Mouse (Mus musculus): ENCODE results near the gene Snrpd2. TPM values are rescaled to one million over a fixed set of nuclear protein-coding genes. Genes with fewer than 3 reads are reported as not detected.
A peak's percentile ranks its signal among the peaks of the same experiment; 100 is the strongest.

Gene Snrpd2
- polyA plus RNA-seq, 1 experiment from 2014 or later, result 112 TPM

DNA sequence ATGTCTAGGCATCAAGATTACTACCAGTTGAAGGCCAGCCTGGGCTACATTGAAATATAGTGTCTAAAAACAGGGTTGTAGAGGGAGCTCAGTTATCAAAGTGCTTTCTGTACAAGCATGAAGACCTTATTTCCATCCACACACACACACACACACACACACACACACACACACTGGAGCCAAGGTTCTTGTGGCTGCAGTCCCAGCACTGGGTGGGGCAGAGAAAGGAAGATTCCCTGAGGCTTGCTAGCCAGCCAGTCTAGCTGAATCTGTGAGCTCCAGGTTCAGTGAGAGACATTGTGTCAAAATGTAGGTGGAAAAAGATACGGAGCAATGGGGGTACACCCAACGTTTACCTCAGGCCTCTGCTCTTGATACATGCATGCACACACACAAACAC is 34.7 kb downstream of the Snrpd2 start:
- ATAC-seq (replicated peaks), result no peak
- no peak overlapping the region for H3K4me2 ChIP-seq
- H3K9me3 ChIP-seq, result no peaks in the 10 kb centered on the region
- 78% methylated on average over 2 of the region's 2 CpGs for WGBS
- H3K4me3 ChIP-seq, result no peak overlapping the region
- 0 out of 2 replicates have a peak, but pooled peaks cover 10% of the 10 kb centered on the region for H3K36me3 ChIP-seq (replicated peaks)
- H3K4me1 ChIP-seq, result peaks cover 16% of the 10 kb centered on the region
- H3K27ac ChIP-seq, result no peak overlapping the region
- no peak overlapping the region for H3K9ac ChIP-seq
- H3K27me3 ChIP-seq (replicated peaks), result peaks cover 16% of the 10 kb centered on the region

DNA sequence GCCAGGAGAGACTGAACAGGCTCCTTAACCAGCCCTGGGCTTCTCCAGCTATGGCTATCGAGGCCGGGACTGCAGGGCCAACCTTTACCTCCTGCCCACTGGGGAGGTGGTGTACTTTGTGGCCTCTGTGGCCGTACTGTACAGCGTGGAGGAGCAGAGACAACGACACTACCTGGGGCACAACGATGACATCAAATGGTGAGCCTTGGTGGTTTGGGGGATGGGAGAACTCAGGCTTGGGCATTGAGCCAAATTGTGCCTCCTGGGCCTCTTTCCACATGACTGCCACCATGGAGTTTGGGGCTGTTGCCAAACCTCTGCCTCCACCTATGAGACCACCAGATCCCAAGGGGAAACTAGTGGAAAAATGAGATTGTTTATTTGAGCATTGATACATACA is 35.2 kb downstream of the Snrpd2 start:
- ATAC-seq (replicated peaks), result no peak
- Histone ChIP-seq H3K4me1 (peaks cover 11% of the 10 kb centered on the region; the same call in 1 of the 2 replicates), H3K27ac (no peak overlapping the region), H3K4me2 (peak overlapping the region; percentile 4; the same call in 1 of the 2 replicates), H3K4me3 (no peak overlapping the region), H3K9ac (no peak overlapping the region), H3K36me3 (replicated peaks) (0 out of 2 replicates have a peak, but pooled peaks cover 10% of the 10 kb centered on the region), H3K9me3 (no peaks in the 10 kb centered on the region), H3K27me3 (replicated peaks) (peaks cover 11% of the 10 kb centered on the region)
- WGBS, result 46% methylated on average over 6 of the region's 6 CpGs

DNA sequence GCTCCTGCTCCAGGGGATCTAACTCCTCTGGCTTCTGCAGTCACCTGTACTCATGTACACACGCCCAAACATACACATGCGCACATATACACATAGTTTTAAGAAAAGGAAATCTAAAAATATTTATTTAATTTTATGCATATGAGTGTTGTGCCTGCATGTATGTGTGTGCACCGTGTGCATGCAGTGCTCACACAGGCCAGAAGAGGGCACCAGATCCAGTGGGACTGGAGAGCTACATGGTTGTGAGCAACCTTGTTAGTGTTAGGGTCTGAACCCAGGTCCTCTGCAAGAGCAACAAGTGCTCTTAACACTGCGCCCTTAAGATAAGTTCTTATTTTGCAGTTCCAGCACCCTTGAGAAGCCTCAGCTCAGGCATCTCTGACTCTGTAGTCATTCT is 45.2 kb downstream of the Snrpd2 start:
- peaks cover 48% of the 10 kb centered on the region for H3K36me3 ChIP-seq (replicated peaks)
- no peak overlapping the region for H3K9ac ChIP-seq
- H3K4me3 ChIP-seq, result no peak overlapping the region
- 99% methylated on average over 4 of the region's 4 CpGs for WGBS
- no peaks in the 10 kb centered on the region for H3K27me3 ChIP-seq (replicated peaks)
- H3K27ac ChIP-seq, result no peak overlapping the region
- H3K4me1 ChIP-seq, result no peaks in the 10 kb centered on the region
- no peak for ATAC-seq (replicated peaks)
- no peak overlapping the region for H3K4me2 ChIP-seq
- no peaks in the 10 kb centered on the region for H3K9me3 ChIP-seq

GRCm38 (mm10) chr7:19196676-19197075 is 47.2 kb downstream of the Snrpd2 start:
- no peak for ATAC-seq (replicated peaks)
- WGBS, result 68% methylated on average over 6 of the region's 6 CpGs
- H3K4me1 ChIP-seq, result no peaks in the 10 kb centered on the region
- H3K9ac ChIP-seq, result no peak overlapping the region
- H3K4me3 ChIP-seq, result no peak overlapping the region
- no peaks in the 10 kb centered on the region for H3K9me3 ChIP-seq
- H3K27me3 ChIP-seq (replicated peaks), result no peaks in the 10 kb centered on the region
- no peak overlapping the region for H3K4me2 ChIP-seq
- H3K27ac ChIP-seq, result no peak overlapping the region
- peaks cover 48% of the 10 kb centered on the region for H3K36me3 ChIP-seq (replicated peaks)

DNA sequence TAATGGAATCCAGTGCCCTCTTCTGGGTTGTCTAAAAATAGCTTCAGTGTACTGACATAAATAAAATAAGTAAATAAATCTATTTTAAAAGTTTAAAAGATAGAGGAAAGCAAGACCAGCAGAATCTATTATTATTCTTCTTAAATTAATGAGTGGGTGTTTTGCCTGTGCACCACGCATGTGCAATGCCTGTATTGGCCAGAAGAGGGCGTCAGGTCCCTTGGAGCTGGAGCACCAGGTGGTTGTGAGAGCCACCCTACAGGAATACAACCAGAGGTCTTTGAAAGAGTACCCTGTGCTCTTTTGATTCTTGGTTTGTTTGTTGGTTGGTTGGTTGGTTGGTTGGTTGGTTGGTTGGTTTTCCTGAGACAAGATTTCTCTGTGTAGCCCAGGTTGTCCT is 48.5 kb downstream of the Snrpd2 start:
- WGBS, result 27% methylated on average over 2 of the region's 2 CpGs
- H3K36me3 ChIP-seq (replicated peaks), result peaks cover 44% of the 10 kb centered on the region
- no peaks in the 10 kb centered on the region for H3K27me3 ChIP-seq (replicated peaks)
- no peak overlapping the region for H3K9ac ChIP-seq
- no peak for ATAC-seq (replicated peaks)
- no peak overlapping the region for H3K4me3 ChIP-seq
- H3K4me1 ChIP-seq, result no peaks in the 10 kb centered on the region
- H3K4me2 ChIP-seq, result no peak overlapping the region
- no peak overlapping the region for H3K27ac ChIP-seq
- no peaks in the 10 kb centered on the region for H3K9me3 ChIP-seq

DNA sequence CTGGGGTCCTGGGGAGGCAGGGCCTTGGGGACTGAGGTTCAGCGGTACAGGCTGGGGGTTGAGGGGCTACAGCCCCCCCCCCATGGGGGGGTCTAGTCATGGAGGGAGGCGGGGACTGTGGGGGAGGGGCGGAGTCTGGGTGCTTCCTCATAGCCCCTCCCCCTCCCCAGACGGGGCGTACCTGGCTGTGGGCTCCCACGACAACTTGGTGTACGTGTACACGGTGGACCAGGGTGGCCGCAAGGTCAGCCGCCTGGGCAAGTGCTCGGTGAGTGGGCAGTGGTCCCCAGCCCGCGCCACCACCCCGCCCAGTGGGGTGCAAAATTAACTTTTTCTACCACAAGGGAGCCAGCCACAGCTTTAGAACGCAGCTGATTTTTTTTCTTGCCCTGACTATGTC is 52.1 kb downstream of the Snrpd2 start:
- H3K4me1 ChIP-seq, result no peaks in the 10 kb centered on the region
- no peak overlapping the region for H3K4me2 ChIP-seq
- H3K27ac ChIP-seq, result no peak overlapping the region
- ATAC-seq (replicated peaks), result no peak; the same call in 1 of the 2 replicates
- WGBS, result 70% methylated on average over 15 of the region's 15 CpGs
- H3K36me3 ChIP-seq (replicated peaks), result peaks cover 17% of the 10 kb centered on the region; the same call in 1 of the 2 replicates
- H3K9ac ChIP-seq, result no peak overlapping the region
- H3K4me3 ChIP-seq, result no peak overlapping the region
- no peaks in the 10 kb centered on the region for H3K9me3 ChIP-seq
- no peaks in the 10 kb centered on the region for H3K27me3 ChIP-seq (replicated peaks)

DNA sequence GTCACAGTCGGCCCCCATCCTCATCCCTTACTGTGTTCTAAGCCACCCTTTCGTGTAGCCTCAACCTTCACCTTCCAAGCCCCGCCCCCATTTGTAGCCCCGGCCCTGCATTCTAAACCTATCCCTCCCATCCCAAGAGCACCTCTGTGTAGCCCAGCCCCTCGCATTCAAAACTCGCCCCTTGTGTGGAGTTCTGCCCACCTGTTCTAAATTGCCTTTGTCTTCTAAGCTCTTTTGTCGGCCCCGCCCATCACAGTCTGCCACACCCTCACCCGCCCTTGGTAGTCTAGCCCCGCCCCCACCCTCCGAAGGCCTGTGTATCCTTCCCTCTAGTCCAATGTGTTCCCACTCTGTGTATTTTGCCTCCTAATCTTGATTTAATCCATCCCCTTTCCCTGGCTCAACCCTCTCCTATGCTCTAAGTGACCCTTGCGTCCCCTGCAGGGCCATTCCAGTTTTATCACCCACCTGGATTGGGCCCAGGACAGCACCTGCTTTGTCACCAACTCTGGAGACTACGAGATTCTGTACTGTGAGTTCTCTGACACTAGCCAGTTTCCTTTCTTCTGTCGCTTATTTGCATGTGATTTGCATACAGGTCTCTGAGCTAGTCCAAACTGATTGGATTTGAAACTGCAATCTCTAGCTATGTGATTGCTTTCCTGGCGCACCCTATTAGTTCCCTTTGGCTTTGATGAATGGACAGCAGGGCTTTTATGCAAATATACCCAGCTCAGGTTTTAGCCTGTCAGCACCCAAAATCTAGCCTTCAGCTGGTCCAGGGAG is 52.7 kb downstream of the Snrpd2 start:
- H3K4me3 ChIP-seq, result no peak overlapping the region
- WGBS, result 64% methylated on average over 15 of the region's 15 CpGs
- H3K9ac ChIP-seq, result no peak overlapping the region
- H3K36me3 ChIP-seq (replicated peaks), result peaks cover 17% of the 10 kb centered on the region; the same call in 1 of the 2 replicates
- H3K27ac ChIP-seq, result no peak overlapping the region
- no peak overlapping the region for H3K4me2 ChIP-seq
- ATAC-seq (replicated peaks), result 0 out of 2 replicates have a peak, but pooled peaks have one; percentile 38
- no peaks in the 10 kb centered on the region for H3K9me3 ChIP-seq
- no peaks in the 10 kb centered on the region for H3K27me3 ChIP-seq (replicated peaks)
- no peaks in the 10 kb centered on the region for H3K4me1 ChIP-seq

MicroRNAs within 50 kb of the gene (microRNA counts, 519-probe panel; counts per million panel counts)
- 1,760 counts per million, percentile 10 among the panel's probes with 10 or more counts for microRNA mmu-miR-330

Small RNA genes within 50 kb of the gene (microRNA-seq; reads per million reads assigned to microRNA genes)
- gene Mir330, result 562 reads per million, percentile 74 among the genes with 10 or more reads in this experiment

Other genes with a start within 250 kb of the Snrpd2 start
- 24.6 and 25.8 TPM in 2 replicates for gene Ccdc61, start 239.3 kb upstream of the Snrpd2 start, polyA plus RNA-seq (2015; fragmentation: Nextera tagmentation; extraction: Ambion mirVana)
- gene Nova2, start 223.8 kb upstream of the Snrpd2 start, polyA plus RNA-seq (2015; fragmentation: Nextera tagmentation; extraction: Ambion mirVana), result 15.2 and 15.9 TPM in 2 replicates
- gene Nanos2, start 162.3 kb upstream of the Snrpd2 start, polyA plus RNA-seq (2015; fragmentation: Nextera tagmentation; extraction: Ambion mirVana), result 0.80 and 1.0 TPM in 2 replicates
- 5.8 and 6.2 TPM in 2 replicates for gene Mypop, start 158.5 kb upstream of the Snrpd2 start, polyA plus RNA-seq (2015; fragmentation: Nextera tagmentation; extraction: Ambion mirVana)
- gene Irf2bp1, start 145.7 kb upstream of the Snrpd2 start, polyA plus RNA-seq (2015; fragmentation: Nextera tagmentation; extraction: Ambion mirVana), result 33.4 and 40.2 TPM in 2 replicates
- not detected in 2 replicates for gene Foxa3, start 126.2 kb upstream of the Snrpd2 start, polyA plus RNA-seq (2015; fragmentation: Nextera tagmentation; extraction: Ambion mirVana)
- 30.6 and 32.7 TPM in 2 replicates for gene Sympk, start 125.3 kb upstream of the Snrpd2 start, polyA plus RNA-seq (2015; fragmentation: Nextera tagmentation; extraction: Ambion mirVana)
- gene Rsph6a, start 95.0 kb upstream of the Snrpd2 start, polyA plus RNA-seq (2015; fragmentation: Nextera tagmentation; extraction: Ambion mirVana), result 0.15 and 0.37 TPM in 2 replicates
- gene Dmwd, start 73.5 kb upstream of the Snrpd2 start, polyA plus RNA-seq (2015; fragmentation: Nextera tagmentation; extraction: Ambion mirVana), result 34.2 and 40.9 TPM in 2 replicates
- 10.8 and 13.9 TPM in 2 replicates for gene Dmpk, start 65.9 kb upstream of the Snrpd2 start, polyA plus RNA-seq (2015; fragmentation: Nextera tagmentation; extraction: Ambion mirVana)
- gene Six5, start 55.1 kb upstream of the Snrpd2 start, polyA plus RNA-seq (2015; fragmentation: Nextera tagmentation; extraction: Ambion mirVana), result 2.1 and 2.2 TPM in 2 replicates
- 6.9 and 7.3 TPM in 2 replicates for gene Gm4969, start 31.4 kb upstream of the Snrpd2 start, polyA plus RNA-seq (2015; fragmentation: Nextera tagmentation; extraction: Ambion mirVana)
- 21.1 and 21.4 TPM in 2 replicates for gene Fbxo46, start 29.9 kb upstream of the Snrpd2 start, polyA plus RNA-seq (2015; fragmentation: Nextera tagmentation; extraction: Ambion mirVana)
- 26.4 and 27.0 TPM in 2 replicates for gene Qpctl, start 431 bp upstream of the Snrpd2 start, polyA plus RNA-seq (2015; fragmentation: Nextera tagmentation; extraction: Ambion mirVana)
- gene Gipr, start 16.4 kb downstream of the Snrpd2 start, polyA plus RNA-seq (2015; fragmentation: Nextera tagmentation; extraction: Ambion mirVana), result 3.5 and 4.3 TPM in 2 replicates
- 8.9 and 10.8 TPM in 2 replicates for gene Eml2, start 26.7 kb downstream of the Snrpd2 start, polyA plus RNA-seq (2015; fragmentation: Nextera tagmentation; extraction: Ambion mirVana)
- gene Gpr4, start 62.8 kb downstream of the Snrpd2 start, polyA plus RNA-seq (2015; fragmentation: Nextera tagmentation; extraction: Ambion mirVana), result 3.5 and 4.0 TPM in 2 replicates
- 37.9 and 41.1 TPM in 2 replicates for gene Opa3, start 78.6 kb downstream of the Snrpd2 start, polyA plus RNA-seq (2015; fragmentation: Nextera tagmentation; extraction: Ambion mirVana)
- gene Vasp, start 122.1 kb downstream of the Snrpd2 start, polyA plus RNA-seq (2015; fragmentation: Nextera tagmentation; extraction: Ambion mirVana), result 35.9 and 37.4 TPM in 2 replicates
- gene Ppm1n, start 130.3 kb downstream of the Snrpd2 start, polyA plus RNA-seq (2015; fragmentation: Nextera tagmentation; extraction: Ambion mirVana), result 1.1 and 1.7 TPM in 2 replicates
- gene Rtn2, start 132.9 kb downstream of the Snrpd2 start, polyA plus RNA-seq (2015; fragmentation: Nextera tagmentation; extraction: Ambion mirVana), result 112 and 121 TPM in 2 replicates
- 0.08 TPM in 1 of 2 replicates, not detected in the other for gene Fosb, start 160.3 kb downstream of the Snrpd2 start, polyA plus RNA-seq (2015; fragmentation: Nextera tagmentation; extraction: Ambion mirVana)
- 80.2 and 83.3 TPM in 2 replicates for gene Ercc1, start 195.1 kb downstream of the Snrpd2 start, polyA plus RNA-seq (2015; fragmentation: Nextera tagmentation; extraction: Ambion mirVana)
- gene Cd3eap, start 209.8 kb downstream of the Snrpd2 start, polyA plus RNA-seq (2015; fragmentation: Nextera tagmentation; extraction: Ambion mirVana), result 22.0 and 25.1 TPM in 2 replicates
- 2.1 and 2.5 TPM in 2 replicates for gene Ppp1r13l, start 210.0 kb downstream of the Snrpd2 start, polyA plus RNA-seq (2015; fragmentation: Nextera tagmentation; extraction: Ambion mirVana)
- gene Ercc2, start 232.3 kb downstream of the Snrpd2 start, polyA plus RNA-seq (2015; fragmentation: Nextera tagmentation; extraction: Ambion mirVana), result 29.7 and 33.0 TPM in 2 replicates